8 mouse cellular contexts compared by ENCODE assay signal in genomic region chr7:19524420-19525104, GRCm38 (mm10). TPM values are rescaled to one million over a fixed set of nuclear protein-coding genes. Genes with fewer than 3 reads are reported as not detected.
A peak's percentile ranks its signal among the peaks of the same experiment; 100 is the strongest.
DNase-seq lines count a peak whose midpoint lies in the region; ATAC-seq and TF ChIP-seq lines count a peak whose summit lies in the region.

No protein-coding gene starts in this region.

- no peak overlapping the region for H3K27ac ChIP-seq in kidney, embryonic 14.5 days (ENCODE audit: low read depth, low read length)
- H3K27ac ChIP-seq in embryonic facial prominence, embryonic 12.5 days = no peak overlapping the region
- no peak overlapping the region for H3K27ac ChIP-seq in hindbrain, postnatal 0 days
- H3K27ac ChIP-seq in midbrain, embryonic 15.5 days = no peak overlapping the region; the same call in 1 of the 2 replicates

- DNase-seq in kidney, postnatal 4 days = no peak
- no peak for DNase-seq in hindbrain, postnatal 0 days (ENCODE audit: low spot score)
- DNase-seq in cerebellum, adult 11 months = no peak
- DNase-seq in lung, postnatal 36 days = no peak
- DNase-seq in frontal cortex, postnatal 36 days (ENCODE audit: low spot score in 2 of 2) = no peak

- TF ChIP-seq CTCF in hindbrain, postnatal 0 days (IDR thresholded peaks at IDR 0.05; ENCODE audit: low read depth) = no peak

- peaks cover 9% of the 10 kb centered on the region; the same call in 1 of the 2 replicates for H3K36me3 ChIP-seq in kidney, embryonic 14.5 days (ENCODE audit: control insufficient read depth, insufficient read depth, low read length)
- peaks cover 8% of the 10 kb centered on the region for H3K36me3 ChIP-seq in embryonic facial prominence, embryonic 12.5 days
- H3K36me3 ChIP-seq in hindbrain, postnatal 0 days (ENCODE audit: insufficient read depth, low read length) = 0 out of 2 replicates have a peak, but pooled peaks cover 3% of the 10 kb centered on the region
- H3K36me3 ChIP-seq in midbrain, embryonic 15.5 days (replicated peaks) = no peaks in the 10 kb centered on the region

- 0 out of 2 replicates have a peak, but pooled peaks have one; percentile 16 for ATAC-seq in kidney, embryonic 14.5 days (ENCODE audit: low FRiP score, low TSS enrichment)
- no peak for ATAC-seq in embryonic facial prominence, embryonic 12.5 days (ENCODE audit: insufficient number of reproducible peaks, insufficient read depth, low FRiP score, low TSS enrichment)
- peak; percentile 13; the same call in 1 of the 2 replicates for ATAC-seq in hindbrain, postnatal 0 days
- ATAC-seq in midbrain, embryonic 15.5 days (replicated peaks) = peak; percentile 28; the same call in 1 of the 2 replicates

- peak overlapping the region; percentile 44; the same call in 1 of the 2 replicates for H3K9ac ChIP-seq in kidney, embryonic 14.5 days (ENCODE audit: low read depth, low read length)
- H3K9ac ChIP-seq in embryonic facial prominence, embryonic 12.5 days = peak overlapping the region; percentile 44
- H3K9ac ChIP-seq in hindbrain, postnatal 0 days (replicated peaks; ENCODE audit: low read length) = 0 out of 2 replicates have a peak overlapping the region, but pooled peaks have one; percentile 33
- H3K9ac ChIP-seq in midbrain, embryonic 15.5 days = peak overlapping the region; percentile 37

- peaks cover 18% of the 10 kb centered on the region for H3K4me1 ChIP-seq in kidney, embryonic 14.5 days (ENCODE audit: control insufficient read depth, insufficient read depth, low read length)
- H3K4me1 ChIP-seq in embryonic facial prominence, embryonic 12.5 days = peaks cover 25% of the 10 kb centered on the region
- no peaks in the 10 kb centered on the region; the same call in 1 of the 2 replicates for H3K4me1 ChIP-seq in hindbrain, postnatal 0 days (ENCODE audit: insufficient read depth, low read length)
- H3K4me1 ChIP-seq in midbrain, embryonic 15.5 days = peaks cover 29% of the 10 kb centered on the region

- H3K27me3 ChIP-seq in kidney, embryonic 14.5 days (ENCODE audit: control insufficient read depth, insufficient read depth, low read length) = peaks cover 54% of the 10 kb centered on the region
- H3K27me3 ChIP-seq in embryonic facial prominence, embryonic 12.5 days = peaks cover 68% of the 10 kb centered on the region
- H3K27me3 ChIP-seq in hindbrain, postnatal 0 days (ENCODE audit: insufficient read depth, low read length) = peaks cover 24% of the 10 kb centered on the region
- H3K27me3 ChIP-seq in midbrain, embryonic 15.5 days (replicated peaks) = peaks cover 58% of the 10 kb centered on the region

- 14% methylated on average over 24 of the region's 24 CpGs for WGBS in kidney, embryonic 14.5 days
- WGBS in embryonic facial prominence, embryonic 12.5 days = 11% methylated on average over 24 of the region's 24 CpGs
- WGBS in hindbrain, postnatal 0 days = 13% methylated on average over 24 of the region's 24 CpGs
- 13% methylated on average over 24 of the region's 24 CpGs for WGBS in midbrain, embryonic 15.5 days

- H3K4me2 ChIP-seq in kidney, embryonic 14.5 days (replicated peaks; ENCODE audit: low read depth, low read length) = peak overlapping the region; percentile 71
- peak overlapping the region; percentile 82 for H3K4me2 ChIP-seq in embryonic facial prominence, embryonic 12.5 days (replicated peaks)
- H3K4me2 ChIP-seq in hindbrain, postnatal 0 days (ENCODE audit: low read depth, low read length) = peak overlapping the region; percentile 56
- peak overlapping the region; percentile 87 for H3K4me2 ChIP-seq in midbrain, embryonic 15.5 days

- H3K9me3 ChIP-seq in kidney, embryonic 14.5 days (ENCODE audit: control insufficient read depth, low read length) = no peaks in the 10 kb centered on the region
- H3K9me3 ChIP-seq in embryonic facial prominence, embryonic 12.5 days = 0 out of 2 replicates have a peak, but pooled peaks cover 2% of the 10 kb centered on the region
- H3K9me3 ChIP-seq in hindbrain, postnatal 0 days (ENCODE audit: low read length) = no peaks in the 10 kb centered on the region
- H3K9me3 ChIP-seq in midbrain, embryonic 15.5 days = no peaks in the 10 kb centered on the region

- H3K4me3 ChIP-seq in kidney, embryonic 14.5 days (ENCODE audit: low read length) = peak overlapping the region; percentile 39
- peak overlapping the region; percentile 43 for H3K4me3 ChIP-seq in embryonic facial prominence, embryonic 12.5 days
- peak overlapping the region; percentile 32 for H3K4me3 ChIP-seq in hindbrain, postnatal 0 days (ENCODE audit: low read length)
- peak overlapping the region; percentile 41 for H3K4me3 ChIP-seq in midbrain, embryonic 15.5 days

RNA-seq across cellular contexts. Expression of gene Nkpd1, which starts 6.9 kb away (rescaled TPM):
- polyA plus RNA-seq in kidney, embryonic 14.5 days (2014; fragmentation: Nextera tagmentation; extraction: Ambion mirVana) = 0.13 and 0.27 TPM in 2 replicates
- 0.06 TPM in 1 of 2 replicates, not detected in the other for polyA plus RNA-seq in embryonic facial prominence, embryonic 12.5 days (2016; fragmentation: Nextera tagmentation; extraction: Ambion mirVana)
- total RNA-seq in hindbrain, postnatal 0 days (2014; rRNA removed) = 1.9 and 4.4 TPM in 2 replicates
- 1.3 TPM in 2 replicates for polyA plus RNA-seq in hindbrain, postnatal 0 days (2015; fragmentation: Nextera tagmentation; extraction: Ambion mirVana)
- polyA plus RNA-seq in midbrain, embryonic 15.5 days (2015; fragmentation: Nextera tagmentation; extraction: Ambion mirVana) = 0.74 and 0.95 TPM in 2 replicates

RNA-seq across cellular contexts. Expression of gene Trappc6a, which starts 16.4 kb away (rescaled TPM):
- 63.7 and 70.2 TPM in 2 replicates for polyA plus RNA-seq in kidney, embryonic 14.5 days (2014; fragmentation: Nextera tagmentation; extraction: Ambion mirVana)
- polyA plus RNA-seq in embryonic facial prominence, embryonic 12.5 days (2016; fragmentation: Nextera tagmentation; extraction: Ambion mirVana) = 61.7 and 63.5 TPM in 2 replicates
- 26.4 and 46.5 TPM in 2 replicates for total RNA-seq in hindbrain, postnatal 0 days (2014; rRNA removed)
- polyA plus RNA-seq in hindbrain, postnatal 0 days (2015; fragmentation: Nextera tagmentation; extraction: Ambion mirVana) = 42.8 and 44.3 TPM in 2 replicates
- polyA plus RNA-seq in midbrain, embryonic 15.5 days (2015; fragmentation: Nextera tagmentation; extraction: Ambion mirVana) = 38.3 and 39.1 TPM in 2 replicates

RNA-seq across cellular contexts. Expression of gene Bloc1s3, which starts 16.4 kb away (rescaled TPM):
- polyA plus RNA-seq in kidney, embryonic 14.5 days (2014; fragmentation: Nextera tagmentation; extraction: Ambion mirVana) = 1.4 and 2.4 TPM in 2 replicates
- 4.1 and 4.6 TPM in 2 replicates for polyA plus RNA-seq in embryonic facial prominence, embryonic 12.5 days (2016; fragmentation: Nextera tagmentation; extraction: Ambion mirVana)
- total RNA-seq in hindbrain, postnatal 0 days (2014; rRNA removed) = 18.8 and 22.4 TPM in 2 replicates
- polyA plus RNA-seq in hindbrain, postnatal 0 days (2015; fragmentation: Nextera tagmentation; extraction: Ambion mirVana) = 3.8 and 4.3 TPM in 2 replicates
- polyA plus RNA-seq in midbrain, embryonic 15.5 days (2015; fragmentation: Nextera tagmentation; extraction: Ambion mirVana) = 4.8 and 5.0 TPM in 2 replicates

RNA-seq across cellular contexts. Expression of gene Ppp1r37, which starts 38.3 kb away (rescaled TPM):
- polyA plus RNA-seq in kidney, embryonic 14.5 days (2014; fragmentation: Nextera tagmentation; extraction: Ambion mirVana) = 6.5 and 23.0 TPM in 2 replicates
- 36.0 and 40.6 TPM in 2 replicates for polyA plus RNA-seq in embryonic facial prominence, embryonic 12.5 days (2016; fragmentation: Nextera tagmentation; extraction: Ambion mirVana)
- 125 and 128 TPM in 2 replicates for total RNA-seq in hindbrain, postnatal 0 days (2014; rRNA removed)
- polyA plus RNA-seq in hindbrain, postnatal 0 days (2015; fragmentation: Nextera tagmentation; extraction: Ambion mirVana) = 27.0 and 27.7 TPM in 2 replicates
- 44.0 and 48.3 TPM in 2 replicates for polyA plus RNA-seq in midbrain, embryonic 15.5 days (2015; fragmentation: Nextera tagmentation; extraction: Ambion mirVana)

RNA-seq across cellular contexts. Expression of gene Zfp296, which starts 52.5 kb away (rescaled TPM):
- polyA plus RNA-seq in kidney, embryonic 14.5 days (2014; fragmentation: Nextera tagmentation; extraction: Ambion mirVana) = 0.33 and 0.68 TPM in 2 replicates
- polyA plus RNA-seq in embryonic facial prominence, embryonic 12.5 days (2016; fragmentation: Nextera tagmentation; extraction: Ambion mirVana) = 0.17 and 0.36 TPM in 2 replicates
- total RNA-seq in hindbrain, postnatal 0 days (2014; rRNA removed) = 0.25 TPM in 1 of 2 replicates, not detected in the other
- not detected in 2 replicates for polyA plus RNA-seq in hindbrain, postnatal 0 days (2015; fragmentation: Nextera tagmentation; extraction: Ambion mirVana)
- 0.25 and 0.26 TPM in 2 replicates for polyA plus RNA-seq in midbrain, embryonic 15.5 days (2015; fragmentation: Nextera tagmentation; extraction: Ambion mirVana)
